Mouse (Mus musculus) liver, embryonic 12.5 days (tissue): ENCODE results near the gene Szrd1. TPM values are rescaled to one million over a fixed set of nuclear protein-coding genes. Genes with fewer than 3 reads are reported as not detected.

Experiments used
- ATAC-seq: fragments of 200-750 bp; cut with Nextera tagmentation; 2 replicates; pipeline ENCODE4 v1.8.0; 2017; ENCODE audit warnings: moderate number of reproducible peaks, mild to moderate bottlenecking, moderate library complexity
- H3K27ac ChIP-seq: fragments of 300-500 bp; sonication (generic); 2 replicates; pipeline ENCODE4 v1.5.1; 2016; ENCODE audit warnings: mild to moderate bottlenecking
- H3K27me3 ChIP-seq: fragments of 300-500 bp; sonication (generic); replicated peaks from 2 replicates; pipeline ENCODE4 v1.6.1; 2016; ENCODE audit warnings: mild to moderate bottlenecking, moderate library complexity
- H3K36me3 ChIP-seq: fragments of 300-500 bp; sonication (generic); 2 replicates; pipeline ENCODE4 v1.6.1; 2016; ENCODE audit warnings: mild to moderate bottlenecking, moderate library complexity
- H3K4me1 ChIP-seq: fragments of 300-500 bp; sonication (generic); 2 replicates; pipeline ENCODE4 v1.6.1; 2016
- H3K4me2 ChIP-seq: fragments of 300-500 bp; sonication (generic); 2 replicates; pipeline ENCODE4 v1.6.1; 2016; ENCODE audit warnings: mild to moderate bottlenecking, moderate library complexity
- H3K4me3 ChIP-seq: fragments of 300-500 bp; sonication (generic); 2 replicates; pipeline ENCODE4 v1.5.1; 2016; ENCODE audit warnings: mild to moderate bottlenecking, moderate library complexity
- H3K9ac ChIP-seq: fragments of 300-500 bp; sonication (generic); 2 replicates; pipeline ENCODE4 v1.6.1; 2016; ENCODE audit warnings: mild to moderate bottlenecking, moderate library complexity
- H3K9me3 ChIP-seq: fragments of 300-500 bp; sonication (generic); replicated peaks from 2 replicates; pipeline ENCODE4 v1.6.1; 2016; ENCODE audit warnings: mild to moderate bottlenecking, moderate library complexity
- WGBS: fragments of 180-500 bp; shearing (Covaris S2); methylation state at CpG from one replicate; pipeline ENCODE4 v1.1.7; 2016; ENCODE audit not compliant: insufficient replicate concordance; 5-methylcytosine and 5-hydroxymethylcytosine counted together
- polyA plus RNA-seq: library from polyadenylated mRNA; unstranded; fragments of >200 nt; fragmentation: Nextera tagmentation; extraction: Ambion mirVana; gene quantifications from 2 replicates; pipeline ENCODE4 v1.2.1, GENCODE M21; 2016

Gene Szrd1
- polyA plus RNA-seq, 1 experiment from 2014 or later: 21.3 TPM

DNA sequence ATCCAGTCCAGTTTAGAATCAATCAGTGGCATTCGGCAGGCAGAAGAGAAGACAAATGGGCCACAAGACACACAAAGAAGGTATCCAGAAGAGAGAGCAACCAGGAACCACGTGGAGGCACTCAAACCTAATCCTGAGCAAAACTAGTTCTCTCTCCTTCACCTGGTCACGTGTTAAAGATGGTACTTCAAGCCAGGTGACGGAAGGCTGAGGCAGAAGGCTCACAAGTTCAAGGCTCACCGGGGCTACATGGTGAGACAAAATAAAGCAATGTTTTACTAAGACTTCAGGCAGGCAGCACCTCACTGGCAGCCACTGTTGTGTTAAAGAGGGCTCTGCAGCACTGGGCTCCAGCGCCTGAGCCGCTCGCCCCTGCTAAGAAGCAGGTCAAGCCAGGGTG is 7.4 kb downstream of the Szrd1 start:
- no peak overlapping the region for H3K9ac ChIP-seq
- ATAC-seq: no peak
- H3K27ac ChIP-seq: peak overlapping the region; percentile 69
- H3K27me3 ChIP-seq: no peaks in the 10 kb centered on the region
- H3K4me1 ChIP-seq: peaks cover 74% of the 10 kb centered on the region
- H3K4me3 ChIP-seq: no peak overlapping the region
- no peaks in the 10 kb centered on the region for H3K9me3 ChIP-seq
- 69% methylated on average over 8 of the region's 8 CpGs for WGBS
- H3K36me3 ChIP-seq: peaks cover 33% of the 10 kb centered on the region
- H3K4me2 ChIP-seq: peak overlapping the region; percentile 17

DNA sequence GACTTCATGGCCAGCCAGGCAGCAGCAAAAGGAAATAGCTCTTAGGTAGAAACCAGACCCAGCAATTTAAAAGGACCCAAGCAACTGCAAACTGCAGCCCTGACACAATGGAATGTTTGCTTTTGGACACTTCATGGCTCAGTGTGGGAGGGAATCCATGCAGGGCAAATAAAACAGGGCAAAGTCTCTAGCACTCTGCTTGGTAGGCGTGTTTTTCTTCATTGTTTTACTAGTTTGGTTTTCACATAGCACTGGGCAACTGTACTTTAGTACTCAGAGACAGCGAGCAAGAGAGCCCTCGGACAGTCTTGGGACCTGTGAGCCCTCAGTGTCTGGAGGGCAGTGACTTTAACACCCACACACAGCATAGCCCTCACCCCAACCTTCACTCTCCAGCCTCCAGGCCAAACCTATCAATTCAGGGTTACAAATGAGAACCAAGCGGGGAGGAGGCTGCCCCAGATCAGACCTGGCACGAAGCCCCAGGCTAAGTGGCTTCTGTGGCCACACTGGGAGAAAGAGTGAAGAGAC is 8.0 kb downstream of the Szrd1 start:
- ATAC-seq: peak; percentile 61
- no peak overlapping the region for H3K4me3 ChIP-seq
- peaks cover 74% of the 10 kb centered on the region for H3K4me1 ChIP-seq
- WGBS: 82% methylated on average over 5 of the region's 5 CpGs
- H3K36me3 ChIP-seq: peaks cover 33% of the 10 kb centered on the region
- peak overlapping the region; percentile 76 for H3K27ac ChIP-seq
- H3K27me3 ChIP-seq: no peaks in the 10 kb centered on the region
- no peaks in the 10 kb centered on the region for H3K9me3 ChIP-seq
- H3K9ac ChIP-seq: no peak overlapping the region
- H3K4me2 ChIP-seq: peak overlapping the region; percentile 27

DNA sequence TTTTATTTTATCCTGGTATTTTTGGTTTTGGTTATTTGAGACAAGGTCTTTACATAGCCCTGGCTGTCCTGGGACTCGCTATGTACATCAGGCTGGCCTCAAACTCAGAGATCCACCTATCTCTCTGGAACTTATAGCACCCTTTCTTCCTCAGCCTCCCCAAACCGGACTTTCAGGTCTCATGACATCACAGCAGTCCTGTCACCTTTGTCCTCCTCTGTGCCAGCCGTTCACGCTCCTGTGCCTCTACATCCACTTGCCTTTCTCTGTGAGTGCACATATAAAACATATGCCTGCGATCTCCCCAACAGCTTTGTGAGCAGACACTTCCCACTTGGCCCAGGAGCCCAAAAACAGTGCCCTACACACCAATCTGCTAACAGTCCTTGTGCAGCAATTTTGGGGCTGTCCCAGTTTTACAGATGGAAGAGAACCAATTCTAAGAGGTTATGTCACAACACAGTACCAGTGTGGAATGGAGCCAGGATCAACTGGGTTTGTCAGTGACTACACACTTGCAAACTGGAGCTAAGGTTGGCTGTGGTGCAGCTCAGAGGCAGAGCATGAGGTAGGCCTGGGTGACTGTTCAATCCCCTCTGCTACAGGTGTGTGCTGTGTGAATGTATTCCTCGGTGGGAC is 8.8 kb downstream of the Szrd1 start:
- peak overlapping the region; percentile 27 for H3K4me2 ChIP-seq
- H3K9me3 ChIP-seq: no peaks in the 10 kb centered on the region
- H3K4me3 ChIP-seq: no peak overlapping the region
- H3K27me3 ChIP-seq: no peaks in the 10 kb centered on the region
- H3K9ac ChIP-seq: 0 out of 2 replicates have a peak overlapping the region, but pooled peaks have one; percentile 1
- ATAC-seq: no peak
- peaks cover 73% of the 10 kb centered on the region for H3K4me1 ChIP-seq
- peak overlapping the region; percentile 76 for H3K27ac ChIP-seq
- H3K36me3 ChIP-seq: peaks cover 32% of the 10 kb centered on the region
- 74% methylated on average over 6 of the region's 6 CpGs for WGBS

DNA sequence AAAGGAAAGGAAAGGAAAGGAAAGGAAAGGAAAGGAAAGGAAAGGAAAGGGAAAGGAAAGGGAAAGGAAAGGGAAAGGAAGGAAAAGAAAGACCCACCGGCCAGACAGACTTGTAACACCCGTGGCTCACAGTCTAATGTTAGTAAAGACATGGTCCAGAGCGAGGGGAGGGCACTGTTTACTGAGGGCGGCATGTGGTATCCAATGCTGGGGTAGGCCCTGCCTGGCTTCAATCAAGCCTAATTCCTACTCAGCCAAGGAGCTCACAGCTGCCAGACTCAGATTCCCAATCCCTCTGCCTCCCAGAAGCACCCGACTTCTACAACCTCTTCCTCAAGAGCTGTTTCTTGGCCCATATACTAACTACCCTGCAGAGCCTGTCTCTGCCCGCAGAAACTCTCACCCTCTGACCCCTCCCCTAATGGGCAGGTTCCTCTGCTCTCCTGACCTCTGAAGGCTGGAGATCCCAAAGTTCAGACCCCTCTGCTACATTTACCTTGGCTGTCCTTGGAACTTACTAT is 10.3 kb downstream of the Szrd1 start:
- WGBS: 55% methylated on average over 6 of the region's 6 CpGs
- peak overlapping the region; percentile 33; the same call in 1 of the 2 replicates for H3K27ac ChIP-seq
- no peak overlapping the region for H3K4me2 ChIP-seq
- H3K9ac ChIP-seq: no peak overlapping the region
- no peaks in the 10 kb centered on the region for H3K9me3 ChIP-seq
- no peaks in the 10 kb centered on the region for H3K27me3 ChIP-seq
- H3K4me1 ChIP-seq: peaks cover 74% of the 10 kb centered on the region
- H3K36me3 ChIP-seq: peaks cover 25% of the 10 kb centered on the region
- H3K4me3 ChIP-seq: no peak overlapping the region
- ATAC-seq: no peak

DNA sequence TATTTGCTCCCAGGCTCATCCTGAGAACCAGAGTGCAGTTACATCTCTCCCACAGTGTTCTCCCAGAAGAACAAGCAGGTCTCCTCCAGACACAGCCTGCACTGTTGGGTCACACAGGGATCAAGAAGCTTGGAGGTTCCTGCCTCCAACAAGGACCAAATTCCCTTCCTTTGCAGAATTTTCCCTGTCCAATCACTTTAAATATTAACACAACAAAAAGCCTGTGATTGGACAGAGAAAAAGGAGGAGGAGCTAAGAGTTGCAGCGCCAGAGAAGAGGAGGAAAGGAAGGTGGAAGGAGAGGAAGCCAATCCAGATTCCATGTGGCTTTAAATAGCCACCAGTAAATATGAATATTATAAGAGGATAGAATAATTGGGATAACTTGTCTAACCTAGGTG is 16.5 kb downstream of the Szrd1 start:
- H3K27me3 ChIP-seq: no peaks in the 10 kb centered on the region
- H3K36me3 ChIP-seq: peaks cover 55% of the 10 kb centered on the region
- no peak overlapping the region for H3K4me2 ChIP-seq
- H3K9ac ChIP-seq: no peak overlapping the region
- peaks cover 67% of the 10 kb centered on the region for H3K4me1 ChIP-seq
- H3K27ac ChIP-seq: peak overlapping the region; percentile 24; the same call in 1 of the 2 replicates
- ATAC-seq: no peak
- H3K9me3 ChIP-seq: no peaks in the 10 kb centered on the region
- no peak overlapping the region for H3K4me3 ChIP-seq
- 60% methylated on average over 1 of the region's 1 CpGs for WGBS

DNA sequence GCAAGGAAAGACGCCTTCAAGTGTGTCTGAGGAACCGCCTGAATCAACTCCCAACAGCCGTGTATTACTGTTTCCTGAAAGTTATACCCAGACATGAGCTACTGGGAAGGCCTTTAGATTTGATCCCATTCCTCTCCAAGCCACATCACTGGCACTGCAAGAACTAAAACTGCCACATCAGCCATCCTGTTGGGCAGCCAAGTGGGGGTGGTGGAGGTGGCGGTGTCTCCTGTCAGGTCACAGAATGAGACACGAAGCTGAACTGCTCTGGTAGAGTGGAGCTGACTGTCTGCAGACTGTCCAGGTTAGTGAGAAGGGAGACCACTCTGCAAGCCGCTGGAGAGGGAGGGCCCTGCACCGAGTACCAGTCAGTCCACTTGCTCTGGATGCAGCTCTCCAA is 16.9 kb downstream of the Szrd1 start:
- no peak overlapping the region for H3K9ac ChIP-seq
- no peak overlapping the region for H3K4me3 ChIP-seq
- no peaks in the 10 kb centered on the region for H3K27me3 ChIP-seq
- H3K27ac ChIP-seq: peak overlapping the region; percentile 24; the same call in 1 of the 2 replicates
- H3K4me2 ChIP-seq: no peak overlapping the region
- H3K9me3 ChIP-seq: no peaks in the 10 kb centered on the region
- no peak for ATAC-seq
- peaks cover 67% of the 10 kb centered on the region for H3K4me1 ChIP-seq
- 70% methylated on average over 7 of the region's 7 CpGs for WGBS
- H3K36me3 ChIP-seq: peaks cover 59% of the 10 kb centered on the region

DNA sequence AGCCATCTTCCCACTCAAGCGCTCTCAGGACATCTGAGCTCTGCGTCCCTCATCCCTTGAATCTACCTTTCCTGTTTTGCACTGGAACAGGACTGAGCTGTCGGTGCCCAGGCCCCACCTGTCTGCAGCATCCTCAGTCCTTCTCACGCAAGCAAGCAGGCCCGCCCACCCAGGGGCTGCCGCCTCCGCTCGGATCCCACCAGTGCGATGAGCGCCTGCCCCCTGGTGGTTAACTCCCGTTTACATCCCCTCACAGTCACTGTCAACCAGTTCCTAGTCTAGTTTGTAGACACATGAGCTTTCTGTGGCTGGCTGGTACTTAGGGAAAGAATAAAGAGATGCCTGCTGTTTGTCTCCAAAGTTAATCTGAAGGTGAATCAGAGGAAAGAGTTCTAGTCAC is 18.9 kb downstream of the Szrd1 start:
- no peaks in the 10 kb centered on the region for H3K27me3 ChIP-seq
- H3K4me3 ChIP-seq: no peak overlapping the region
- H3K36me3 ChIP-seq: peaks cover 68% of the 10 kb centered on the region
- peak; percentile 41; the same call in 1 of the 2 replicates for ATAC-seq
- no peak overlapping the region for H3K9ac ChIP-seq
- H3K27ac ChIP-seq: no peak overlapping the region
- H3K9me3 ChIP-seq: no peaks in the 10 kb centered on the region
- no peak overlapping the region for H3K4me2 ChIP-seq
- 35% methylated on average over 11 of the region's 11 CpGs for WGBS
- peaks cover 52% of the 10 kb centered on the region for H3K4me1 ChIP-seq

DNA sequence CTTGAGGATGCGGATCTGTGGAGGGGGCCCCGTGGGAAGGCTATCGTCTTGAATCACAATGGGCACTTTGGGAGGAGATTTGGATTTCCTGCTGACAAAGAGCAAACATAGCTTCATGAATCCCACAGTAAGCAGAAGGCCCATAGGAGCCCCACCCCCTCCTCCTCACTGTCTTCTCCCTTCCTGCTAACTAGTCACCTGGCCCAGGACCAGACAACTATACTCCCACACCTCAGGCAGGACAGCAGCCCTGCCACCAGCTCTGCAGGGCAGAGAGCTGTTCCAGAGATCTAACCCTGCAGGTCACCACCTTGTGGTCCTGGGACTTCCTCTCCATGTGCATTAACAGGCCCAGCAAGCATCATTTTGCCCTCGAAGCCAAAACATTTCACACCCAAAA is 20.9 kb downstream of the Szrd1 start:
- H3K9me3 ChIP-seq: no peaks in the 10 kb centered on the region
- H3K9ac ChIP-seq: no peak overlapping the region
- H3K4me1 ChIP-seq: peaks cover 32% of the 10 kb centered on the region
- ATAC-seq: no peak
- no peak overlapping the region for H3K27ac ChIP-seq
- WGBS: 77% methylated on average over 4 of the region's 4 CpGs
- no peak overlapping the region for H3K4me3 ChIP-seq
- peaks cover 79% of the 10 kb centered on the region for H3K36me3 ChIP-seq
- no peaks in the 10 kb centered on the region for H3K27me3 ChIP-seq
- no peak overlapping the region for H3K4me2 ChIP-seq

DNA sequence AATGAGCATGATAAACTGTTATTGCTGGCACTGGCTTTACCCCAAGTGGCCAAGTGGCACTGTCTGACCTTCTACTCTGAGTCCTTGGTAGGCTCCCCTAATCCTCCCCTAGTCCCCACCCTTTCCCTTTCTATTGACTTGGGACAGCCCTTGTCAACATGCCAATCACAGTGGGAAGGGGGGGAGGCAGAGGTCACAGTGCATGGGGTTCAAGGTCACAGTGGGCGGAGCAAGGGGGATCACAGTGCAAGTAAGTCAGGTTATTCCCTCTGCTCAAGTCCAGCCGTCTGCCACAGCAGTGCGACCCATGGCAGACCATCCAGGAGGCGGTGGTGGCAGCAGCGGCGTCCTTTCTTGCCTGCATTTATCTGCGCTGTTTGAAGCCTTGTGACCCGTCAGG is 24.2 kb downstream of the Szrd1 start:
- H3K27me3 ChIP-seq: no peaks in the 10 kb centered on the region
- 0 out of 2 replicates have a peak, but pooled peaks have one; percentile 25 for ATAC-seq
- 83% methylated on average over 8 of the region's 8 CpGs for WGBS
- H3K4me1 ChIP-seq: peaks cover 9% of the 10 kb centered on the region
- H3K4me3 ChIP-seq: no peak overlapping the region
- no peak overlapping the region for H3K9ac ChIP-seq
- H3K4me2 ChIP-seq: no peak overlapping the region
- H3K36me3 ChIP-seq: peaks cover 99% of the 10 kb centered on the region
- no peak overlapping the region for H3K27ac ChIP-seq
- H3K9me3 ChIP-seq: 0 out of 2 replicates have a peak, but pooled peaks cover 6% of the 10 kb centered on the region

DNA sequence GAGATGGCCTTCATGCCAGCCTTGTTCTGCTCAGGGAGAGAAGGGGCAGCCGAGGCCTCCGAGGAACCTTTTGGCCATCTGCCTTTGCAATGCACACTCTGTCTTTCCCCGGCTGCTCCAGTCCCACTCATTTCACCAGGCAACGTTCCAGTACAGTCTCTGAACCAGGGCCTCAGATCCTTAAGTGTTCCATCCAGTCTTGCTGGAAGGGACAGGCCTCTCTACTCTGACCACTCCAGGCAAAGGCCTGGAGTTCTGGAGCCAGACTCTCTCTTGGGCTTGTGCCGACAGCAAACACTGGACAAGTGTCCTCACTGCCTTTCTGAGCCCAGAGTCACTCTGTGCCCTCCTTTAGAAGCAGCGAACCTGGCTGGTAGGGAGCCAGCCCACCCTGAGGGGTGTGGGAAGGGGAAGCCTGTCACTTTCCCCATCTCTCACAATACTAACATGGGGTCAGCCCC is 25.0 kb downstream of the Szrd1 start:
- Histone ChIP-seq H3K36me3 (peaks cover 93% of the 10 kb centered on the region), H3K4me1 (peaks cover 9% of the 10 kb centered on the region), H3K27ac (no peak overlapping the region)

DNA sequence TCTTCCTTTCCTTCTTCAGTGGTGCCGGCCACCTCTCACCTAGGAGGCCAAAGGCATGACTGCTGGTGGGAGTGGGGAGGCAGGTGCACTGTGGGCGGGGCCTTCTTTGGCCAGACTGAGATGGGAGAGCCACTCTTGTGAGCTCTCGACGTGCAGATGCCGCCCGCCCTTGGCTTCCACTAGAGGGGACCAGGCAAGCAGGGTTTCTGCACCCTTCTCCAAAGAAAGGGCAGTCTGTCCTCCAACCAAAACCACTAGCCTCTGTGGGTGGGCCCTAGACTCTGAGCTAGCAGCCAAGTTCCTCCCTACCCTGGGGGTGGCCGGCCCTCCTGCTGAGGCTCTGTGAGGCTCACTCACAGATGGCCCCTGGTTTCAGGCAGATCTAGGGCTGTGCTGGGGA is 25.7 kb downstream of the Szrd1 start:
- Histone ChIP-seq H3K27ac (no peak overlapping the region), H3K36me3 (peaks cover 87% of the 10 kb centered on the region)

More for the DNA sequence above, 25.0 kb downstream of the Szrd1 start:
- no peak overlapping the region for H3K9ac ChIP-seq
- 89% methylated on average over 6 of the region's 6 CpGs for WGBS
- no peak for ATAC-seq
- H3K27me3 ChIP-seq: no peaks in the 10 kb centered on the region
- no peak overlapping the region for H3K4me2 ChIP-seq
- H3K9me3 ChIP-seq: 0 out of 2 replicates have a peak, but pooled peaks cover 9% of the 10 kb centered on the region
- H3K4me3 ChIP-seq: no peak overlapping the region

DNA sequence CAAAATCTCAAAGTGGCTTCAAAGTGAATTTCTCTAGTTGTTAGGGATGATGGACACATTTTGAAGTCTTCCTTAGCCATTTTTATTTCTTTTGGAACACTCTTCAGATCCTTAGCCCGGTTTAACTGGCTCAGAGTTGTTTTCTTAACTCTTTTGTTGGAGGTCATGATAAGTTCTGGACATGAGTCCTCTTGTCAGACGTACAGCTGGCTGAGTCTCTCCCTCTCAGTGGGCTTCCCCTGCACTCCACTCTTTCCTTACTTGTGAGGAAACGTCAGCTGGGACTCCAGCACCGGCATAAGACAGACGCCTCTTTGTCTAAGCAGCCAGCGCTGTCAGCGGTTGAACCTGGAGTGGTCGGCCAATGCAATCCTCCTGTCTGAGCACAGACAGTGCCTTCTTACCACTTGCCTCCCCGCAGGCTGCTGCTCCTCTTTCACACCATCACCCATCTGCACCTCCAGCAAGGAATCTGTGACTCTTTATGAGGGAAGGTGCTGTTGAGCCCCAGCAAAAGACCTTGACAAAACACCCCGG is 31.3 kb downstream of the Szrd1 start:
- WGBS: 42% methylated on average over 10 of the region's 10 CpGs
- peaks cover 31% of the 10 kb centered on the region for H3K36me3 ChIP-seq
- H3K9me3 ChIP-seq: 0 out of 2 replicates have a peak, but pooled peaks cover 9% of the 10 kb centered on the region
- 0 out of 2 replicates have a peak, but pooled peaks cover 9% of the 10 kb centered on the region for H3K27me3 ChIP-seq
- H3K9ac ChIP-seq: no peak overlapping the region
- H3K4me2 ChIP-seq: no peak overlapping the region
- no peak for ATAC-seq
- H3K4me1 ChIP-seq: no peaks in the 10 kb centered on the region
- no peak overlapping the region for H3K27ac ChIP-seq
- no peak overlapping the region for H3K4me3 ChIP-seq

More for the DNA sequence above, 25.7 kb downstream of the Szrd1 start:
- no peak overlapping the region for H3K4me2 ChIP-seq
- H3K9me3 ChIP-seq: 0 out of 2 replicates have a peak, but pooled peaks cover 9% of the 10 kb centered on the region
- H3K27me3 ChIP-seq: no peaks in the 10 kb centered on the region
- ATAC-seq: 0 out of 2 replicates have a peak, but pooled peaks have one; percentile 4
- H3K4me1 ChIP-seq: peaks cover 2% of the 10 kb centered on the region; the same call in 1 of the 2 replicates
- no peak overlapping the region for H3K9ac ChIP-seq
- no peak overlapping the region for H3K4me3 ChIP-seq
- 82% methylated on average over 7 of the region's 7 CpGs for WGBS
